15 mouse cellular contexts compared by ENCODE assay signal in genomic region chr7:25768229-25768628, GRCm38 (mm10).
"Had no signal": no experiment of that assay in that cellular context is flagged by ENCODE, and none has a peak within 500 bp of the region (broad histone marks: within the 10 kb centered on the region; RNA-seq: fewer than 3 reads in every experiment).

No protein-coding gene starts in this region.

- H3K4me3 ChIP-seq: neural tube, embryonic 15.5 days; stomach, embryonic 15.5 days had no signal

- H3K27me3 ChIP-seq: neural tube, embryonic 15.5 days; stomach, embryonic 15.5 days had no signal

- H3K4me1 ChIP-seq: neural tube, embryonic 15.5 days; stomach, embryonic 15.5 days had no signal

- H3K27ac ChIP-seq: neural tube, embryonic 15.5 days; stomach, embryonic 15.5 days; stomach, postnatal 0 days had no signal

- DNase-seq: retina, postnatal 1 day; right cerebral cortex, adult 18-20 months; right cerebral cortex, postnatal 14 days; right cerebral cortex, postnatal 25 days; right cerebral cortex, postnatal 4 days; spleen, adult 18-20 months; thymus, adult 18-20 months; thymus, adult 2 months; thymus, postnatal 14 days; thymus, postnatal 25 days; thymus, postnatal 36 days; thymus, postnatal 4 days had no signal

- H3K9ac ChIP-seq: neural tube, embryonic 15.5 days; stomach, embryonic 15.5 days had no signal
